Mouse (Mus musculus): ENCODE measurements around the gene Mllt3. TPM values are rescaled to one million over a fixed set of nuclear protein-coding genes. Genes with fewer than 3 reads are reported as not detected.

The Mllt3 gene
- total and polyA plus RNA-seq, 2 experiments: 0.62 to 2.6 TPM

DNA sequence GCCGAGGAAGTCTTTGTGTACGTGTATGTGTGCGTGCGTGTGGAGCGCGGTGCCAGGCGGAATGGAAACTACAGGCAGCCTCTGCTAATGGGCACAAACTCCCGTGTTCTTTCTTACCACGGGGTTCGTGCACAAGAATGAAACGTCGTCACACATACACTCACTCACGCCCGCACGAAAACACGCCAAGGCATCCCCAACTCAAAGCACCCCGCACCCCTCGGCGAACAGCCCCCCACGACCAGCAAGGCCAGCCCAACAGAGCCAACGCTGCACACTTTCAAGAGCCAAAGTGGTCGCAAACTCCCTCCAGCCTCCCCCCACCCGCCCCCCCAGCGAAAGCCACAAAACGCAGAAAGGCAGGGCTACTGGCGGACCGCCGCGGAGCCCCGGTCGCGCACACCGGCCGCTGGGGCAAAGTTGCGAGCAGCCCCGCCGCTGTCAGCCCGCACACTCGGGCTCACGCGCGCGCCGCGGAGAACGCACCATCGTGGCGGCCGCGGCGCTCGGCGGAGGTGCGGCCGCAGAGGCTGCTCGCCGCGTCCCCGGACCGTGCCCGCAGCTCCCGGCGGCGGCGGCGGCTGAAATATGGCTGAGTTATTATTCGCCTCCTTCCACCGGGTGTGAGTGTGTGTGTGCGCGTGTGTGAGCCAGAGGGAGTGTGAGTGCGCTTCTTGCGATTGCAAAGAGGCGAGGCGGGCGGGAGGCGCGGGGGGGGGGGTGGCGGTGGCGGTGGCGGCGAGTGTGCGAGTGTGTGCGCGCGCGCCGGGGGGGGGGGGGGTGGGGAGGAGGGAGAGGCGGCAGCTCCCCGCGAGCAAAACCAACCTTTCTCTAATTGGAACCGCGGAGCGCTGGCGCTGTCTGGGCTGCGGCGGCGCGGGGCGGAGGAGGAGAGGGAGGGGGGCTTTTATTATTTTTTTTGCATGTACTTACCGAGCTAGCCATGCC, 739 bp downstream of the Mllt3 start:
- H3K27me3 ChIP-seq (ENCODE audit: control insufficient read depth, insufficient read depth, low read length): peaks cover 2% of the 10 kb centered on the region; the same call in 1 of the 2 replicates
- WGBS: under 1% methylated on average over 73 of the region's 100 CpGs
- peak; percentile 16 for DNase-seq (ENCODE audit: extremely low read depth, low read depth, low spot score)
- TF ChIP-seq CTCF (IDR thresholded peaks at IDR 0.05; ENCODE audit: low read depth, low read length) (no peak), POLR2A (IDR thresholded peaks at IDR 0.05; ENCODE audit: extremely low read depth, insufficient read depth, low read length) (no peak)
- peaks cover 6% of the 10 kb centered on the region; the same call in 1 of the 2 replicates for H3K4me1 ChIP-seq (ENCODE audit: control insufficient read depth, insufficient read depth, low read length)
- no peaks in the 10 kb centered on the region for H3K79me2 ChIP-seq (ENCODE audit: control insufficient read depth, insufficient read depth, low read length)
- no peak overlapping the region for H3K27ac ChIP-seq (replicated peaks; ENCODE audit: insufficient read depth, low read depth, low read length)
- no peaks in the 10 kb centered on the region for H3K36me3 ChIP-seq (ENCODE audit: control insufficient read depth, insufficient read depth, low read length)
- peak overlapping the region; percentile 84 for H3K9ac ChIP-seq (ENCODE audit: low read depth, low read length)
- H3K4me3 ChIP-seq (ENCODE audit: insufficient read depth, low read depth, low read length): peak overlapping the region; percentile 85

DNA sequence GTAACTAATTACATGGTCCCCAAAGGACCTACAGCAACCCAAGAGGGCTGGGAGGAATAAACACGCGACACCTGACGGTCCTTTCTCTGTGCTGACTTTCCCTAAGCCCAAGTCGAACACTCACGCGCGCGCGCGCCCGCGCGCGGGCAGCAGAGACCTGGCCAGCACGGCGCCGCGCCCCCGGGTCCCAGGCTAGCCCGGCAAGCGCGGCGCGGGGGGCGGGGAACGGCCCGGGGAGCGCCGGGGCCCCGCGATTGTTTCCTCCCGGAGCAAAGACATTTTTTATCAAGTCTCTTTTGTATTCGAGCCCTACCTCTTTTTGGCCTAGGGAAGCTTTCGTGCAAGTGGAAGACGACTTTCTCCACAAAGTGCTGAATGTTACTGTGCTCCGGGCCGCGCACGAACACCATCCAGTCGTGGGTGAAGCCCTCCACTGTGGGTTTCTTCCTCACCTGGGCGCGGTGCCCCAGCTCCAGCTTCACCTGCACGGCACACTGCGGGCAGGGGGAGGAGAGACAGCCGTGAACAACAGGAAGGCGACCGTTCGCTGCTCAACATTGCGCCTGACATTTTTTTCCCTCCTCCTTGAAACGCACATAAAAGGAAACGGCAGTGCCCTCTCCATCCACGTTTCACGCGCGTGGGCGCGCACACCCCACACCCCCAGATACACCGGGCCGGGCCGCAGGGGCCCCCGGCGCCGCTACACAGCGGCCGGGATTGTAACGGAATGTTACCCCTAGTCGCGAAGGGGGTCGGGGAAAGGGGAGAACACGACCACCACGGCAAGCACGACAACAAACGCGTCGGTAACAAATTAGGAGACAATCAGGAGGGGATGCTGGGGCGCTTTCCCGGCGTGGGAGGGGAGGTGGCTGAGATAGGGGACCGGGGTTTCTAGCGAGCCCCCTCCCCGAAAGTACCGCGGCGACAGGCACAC, 1.7 kb downstream of the Mllt3 start:
- Histone ChIP-seq H3K79me2 (ENCODE audit: control insufficient read depth, insufficient read depth, low read length) (no peaks in the 10 kb centered on the region), H3K36me3 (ENCODE audit: control insufficient read depth, insufficient read depth, low read length) (no peaks in the 10 kb centered on the region), H3K4me1 (ENCODE audit: control insufficient read depth, insufficient read depth, low read length) (peaks cover 6% of the 10 kb centered on the region; the same call in 1 of the 2 replicates), H3K4me3 (ENCODE audit: insufficient read depth, low read depth, low read length) (peak overlapping the region; percentile 85), H3K27ac (replicated peaks; ENCODE audit: insufficient read depth, low read depth, low read length) (no peak overlapping the region), H3K9ac (ENCODE audit: low read depth, low read length) (peak overlapping the region; percentile 84), H3K27me3 (ENCODE audit: control insufficient read depth, insufficient read depth, low read length) (peaks cover 2% of the 10 kb centered on the region; the same call in 1 of the 2 replicates)
- 3% methylated on average over 84 of the region's 84 CpGs for WGBS
- TF ChIP-seq CTCF (IDR thresholded peaks at IDR 0.05; ENCODE audit: low read depth, low read length): no peak
- no peak for TF ChIP-seq POLR2A (IDR thresholded peaks at IDR 0.05; ENCODE audit: extremely low read depth, insufficient read depth, low read length)
- no peak for DNase-seq (ENCODE audit: extremely low read depth, low read depth, low spot score)

DNA sequence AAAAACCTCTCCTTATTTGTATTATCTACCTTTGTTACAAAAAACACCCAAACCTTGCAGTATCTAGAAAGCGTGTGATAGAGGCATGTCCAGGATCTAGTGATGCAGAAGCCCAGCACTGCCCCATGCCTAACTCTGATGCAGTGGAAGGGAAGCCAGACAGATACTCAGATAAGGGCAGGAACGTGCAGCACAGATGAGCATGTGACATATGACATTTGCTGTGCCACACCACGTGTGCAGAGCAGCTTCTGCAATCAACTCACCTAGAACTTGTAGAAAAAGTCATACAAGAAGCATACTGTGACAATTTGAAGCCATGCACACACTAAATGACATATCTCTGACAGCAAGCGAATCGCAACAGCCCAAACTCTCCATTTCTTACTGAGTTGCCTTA, 9.6 kb downstream of the Mllt3 start:
- no peak overlapping the region for H3K27ac ChIP-seq (replicated peaks; ENCODE audit: insufficient read depth, low read depth, low read length)
- 82% methylated on average over 5 of the region's 5 CpGs for WGBS
- no peak overlapping the region for H3K4me3 ChIP-seq (ENCODE audit: insufficient read depth, low read depth, low read length)
- H3K36me3 ChIP-seq (ENCODE audit: control insufficient read depth, insufficient read depth, low read length): no peaks in the 10 kb centered on the region
- no peaks in the 10 kb centered on the region for H3K79me2 ChIP-seq (ENCODE audit: control insufficient read depth, insufficient read depth, low read length)
- H3K4me1 ChIP-seq (ENCODE audit: control insufficient read depth, insufficient read depth, low read length): no peaks in the 10 kb centered on the region
- TF ChIP-seq CTCF (IDR thresholded peaks at IDR 0.05; ENCODE audit: low read depth, low read length) (no peak), POLR2A (IDR thresholded peaks at IDR 0.05; ENCODE audit: extremely low read depth, insufficient read depth, low read length) (no peak)
- DNase-seq (ENCODE audit: extremely low read depth, low read depth, low spot score): no peak
- no peaks in the 10 kb centered on the region for H3K27me3 ChIP-seq (ENCODE audit: control insufficient read depth, insufficient read depth, low read length)
- no peak overlapping the region for H3K9ac ChIP-seq (ENCODE audit: low read depth, low read length)

DNA sequence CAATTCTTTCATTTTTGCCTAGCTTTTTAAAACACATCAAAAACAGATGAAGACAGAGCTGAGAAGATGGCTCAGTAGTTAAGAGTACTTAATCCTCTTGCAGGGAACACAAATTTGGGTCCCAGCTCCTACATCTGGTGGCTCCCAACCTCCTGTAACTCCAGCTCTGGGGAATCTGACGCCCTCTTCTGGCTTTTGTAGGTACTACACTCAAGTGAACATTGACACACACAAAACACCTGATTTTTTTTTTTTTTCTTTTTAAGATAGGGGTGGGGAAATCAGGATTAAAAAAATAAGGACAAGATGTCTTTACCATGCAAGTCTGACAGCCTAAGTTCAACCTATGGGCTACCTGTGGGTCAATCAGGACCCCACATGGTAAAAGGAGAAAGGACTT, 10.5 kb downstream of the Mllt3 start:
- TF ChIP-seq POLR2A (IDR thresholded peaks at IDR 0.05; ENCODE audit: extremely low read depth, insufficient read depth, low read length) (no peak), CTCF (IDR thresholded peaks at IDR 0.05; ENCODE audit: low read depth, low read length) (peak; percentile 30; the same call in 1 of the 2 replicates)
- Histone ChIP-seq H3K4me1 (ENCODE audit: control insufficient read depth, insufficient read depth, low read length) (no peaks in the 10 kb centered on the region), H3K9ac (ENCODE audit: low read depth, low read length) (no peak overlapping the region), H3K79me2 (ENCODE audit: control insufficient read depth, insufficient read depth, low read length) (no peaks in the 10 kb centered on the region), H3K27me3 (ENCODE audit: control insufficient read depth, insufficient read depth, low read length) (no peaks in the 10 kb centered on the region), H3K36me3 (ENCODE audit: control insufficient read depth, insufficient read depth, low read length) (no peaks in the 10 kb centered on the region), H3K27ac (replicated peaks; ENCODE audit: insufficient read depth, low read depth, low read length) (no peak overlapping the region), H3K4me3 (ENCODE audit: insufficient read depth, low read depth, low read length) (no peak overlapping the region)
- no peak for DNase-seq (ENCODE audit: extremely low read depth, low read depth, low spot score)
- WGBS: 12% methylated on average over 1 of the region's 1 CpGs

DNA sequence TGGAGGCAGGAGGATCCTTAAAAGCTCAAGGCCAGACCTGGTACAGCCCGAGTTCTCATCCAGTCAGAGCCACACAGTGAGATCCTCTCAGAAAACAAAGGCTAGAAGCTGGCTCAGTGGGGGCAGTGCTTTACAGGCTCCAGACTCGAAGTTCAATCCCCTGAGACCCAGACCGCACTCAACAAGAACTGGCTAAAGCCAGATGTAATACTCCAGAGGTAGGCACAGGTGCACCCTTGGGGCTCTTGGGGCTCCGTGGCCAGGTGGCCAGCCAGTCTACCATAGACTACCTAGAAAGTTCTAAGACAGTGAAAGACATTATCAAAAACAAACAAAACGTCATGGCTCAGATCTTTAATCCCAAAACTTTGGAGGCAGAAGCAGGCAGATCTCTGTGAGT, 12.7 kb downstream of the Mllt3 start:
- no peak overlapping the region for H3K27ac ChIP-seq (replicated peaks; ENCODE audit: insufficient read depth, low read depth, low read length)
- DNase-seq (ENCODE audit: extremely low read depth, low read depth, low spot score): no peak
- H3K36me3 ChIP-seq (ENCODE audit: control insufficient read depth, insufficient read depth, low read length): no peaks in the 10 kb centered on the region
- no peak for TF ChIP-seq CTCF (IDR thresholded peaks at IDR 0.05; ENCODE audit: low read depth, low read length)
- TF ChIP-seq POLR2A (IDR thresholded peaks at IDR 0.05; ENCODE audit: extremely low read depth, insufficient read depth, low read length): no peak
- no peaks in the 10 kb centered on the region for H3K4me1 ChIP-seq (ENCODE audit: control insufficient read depth, insufficient read depth, low read length)
- H3K27me3 ChIP-seq (ENCODE audit: control insufficient read depth, insufficient read depth, low read length): no peaks in the 10 kb centered on the region
- no peak overlapping the region for H3K9ac ChIP-seq (ENCODE audit: low read depth, low read length)
- no peaks in the 10 kb centered on the region for H3K79me2 ChIP-seq (ENCODE audit: control insufficient read depth, insufficient read depth, low read length)
- no peak overlapping the region for H3K4me3 ChIP-seq (ENCODE audit: insufficient read depth, low read depth, low read length)
- 83% methylated on average over 5 of the region's 5 CpGs for WGBS

Measured in liver, adult 2 months (tissue).